In the genomic region with DNA sequence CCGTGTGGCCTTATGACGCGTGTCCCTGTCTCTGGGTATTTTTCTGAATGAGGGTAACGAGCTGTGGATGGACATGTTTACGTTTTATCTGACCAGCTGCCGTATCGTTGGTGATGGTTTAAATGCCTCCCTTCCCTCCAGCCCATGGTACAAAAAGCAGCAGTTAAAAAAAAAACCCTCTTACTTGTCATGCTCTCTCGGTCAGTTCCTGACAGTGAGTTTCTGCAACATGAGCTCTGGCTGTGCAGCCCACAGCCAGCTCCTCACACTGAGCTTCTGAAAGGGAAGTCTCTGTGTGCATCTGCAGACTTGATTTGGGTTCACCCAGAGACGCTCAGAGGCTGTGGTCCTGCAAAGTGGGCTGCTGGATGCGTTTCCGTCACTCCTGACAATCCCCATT, we compare ENCODE assay signal across 21 mouse cellular contexts. TPM values are rescaled to one million over a fixed set of nuclear protein-coding genes. Genes with fewer than 3 reads are reported as not detected.
DNase-seq lines count a peak whose midpoint lies in the region; ATAC-seq and TF ChIP-seq lines count a peak whose summit lies in the region.
"Had no signal": no experiment of that assay in that cellular context is flagged by ENCODE, and none has a peak within 500 bp of the region (broad histone marks: within the 10 kb centered on the region; RNA-seq: fewer than 3 reads in every experiment).

No protein-coding gene starts in this region.

- no peak overlapping the region for H3K4me3 ChIP-seq in kidney, embryonic 15.5 days (replicated peaks)
- no peak overlapping the region for H3K4me3 ChIP-seq in lung, embryonic 14.5 days (ENCODE audit: low read depth, low read length)
- H3K4me3 ChIP-seq in midbrain, embryonic 11.5 days (ENCODE audit: low read depth, low read length) = no peak overlapping the region
- H3K4me3 ChIP-seq in midbrain, embryonic 15.5 days = no peak overlapping the region
- H3K4me3 ChIP-seq: embryonic facial prominence, embryonic 13.5 days; erythroblast, embryonic 14.5 days; forebrain, embryonic 12.5 days; forebrain, embryonic 15.5 days; hindbrain, embryonic 12.5 days; hindbrain, embryonic 15.5 days had no signal

- H3K27ac ChIP-seq in kidney, embryonic 15.5 days = no peak overlapping the region
- no peak overlapping the region for H3K27ac ChIP-seq in lung, embryonic 14.5 days (ENCODE audit: low read depth)
- H3K27ac ChIP-seq in midbrain, embryonic 11.5 days (ENCODE audit: low read depth, low read length) = no peak overlapping the region
- no peak overlapping the region for H3K27ac ChIP-seq in midbrain, embryonic 15.5 days
- H3K27ac ChIP-seq: embryonic facial prominence, embryonic 13.5 days; forebrain, embryonic 12.5 days; forebrain, embryonic 15.5 days; hindbrain, embryonic 12.5 days; hindbrain, embryonic 15.5 days had no signal

- no peak overlapping the region for H3K9ac ChIP-seq in kidney, embryonic 15.5 days
- H3K9ac ChIP-seq in lung, embryonic 14.5 days = no peak overlapping the region
- H3K9ac ChIP-seq in midbrain, embryonic 11.5 days (ENCODE audit: low read length) = no peak overlapping the region
- no peak overlapping the region for H3K9ac ChIP-seq in midbrain, embryonic 15.5 days
- H3K9ac ChIP-seq: embryonic facial prominence, embryonic 13.5 days; forebrain, embryonic 12.5 days; forebrain, embryonic 15.5 days; hindbrain, embryonic 12.5 days; hindbrain, embryonic 15.5 days had no signal

- H3K4me2 ChIP-seq in kidney, embryonic 15.5 days = no peak overlapping the region
- H3K4me2 ChIP-seq in lung, embryonic 14.5 days = no peak overlapping the region
- no peak overlapping the region for H3K4me2 ChIP-seq in midbrain, embryonic 11.5 days
- H3K4me2 ChIP-seq in midbrain, embryonic 15.5 days = no peak overlapping the region
- H3K4me2 ChIP-seq: embryonic facial prominence, embryonic 13.5 days; forebrain, embryonic 12.5 days; forebrain, embryonic 15.5 days; heart, embryonic 11.5 days; hindbrain, embryonic 12.5 days; hindbrain, embryonic 15.5 days had no signal

- no peaks in the 10 kb centered on the region for H3K9me3 ChIP-seq in kidney, embryonic 15.5 days (replicated peaks)
- H3K9me3 ChIP-seq in lung, embryonic 14.5 days (ENCODE audit: low read depth, low read length) = no peaks in the 10 kb centered on the region
- no peaks in the 10 kb centered on the region for H3K9me3 ChIP-seq in midbrain, embryonic 11.5 days (ENCODE audit: control insufficient read depth, low read length)
- H3K9me3 ChIP-seq in midbrain, embryonic 15.5 days = no peaks in the 10 kb centered on the region
- H3K9me3 ChIP-seq: embryonic facial prominence, embryonic 13.5 days; forebrain, embryonic 12.5 days; forebrain, embryonic 15.5 days; hindbrain, embryonic 12.5 days; hindbrain, embryonic 15.5 days had no signal

- peaks cover 38% of the 10 kb centered on the region for H3K36me3 ChIP-seq in kidney, embryonic 15.5 days
- H3K36me3 ChIP-seq in lung, embryonic 14.5 days (ENCODE audit: insufficient read depth) = 0 out of 2 replicates have a peak, but pooled peaks cover 15% of the 10 kb centered on the region
- H3K36me3 ChIP-seq in midbrain, embryonic 11.5 days (ENCODE audit: control insufficient read depth, insufficient read depth, low read length) = no peaks in the 10 kb centered on the region
- H3K36me3 ChIP-seq in midbrain, embryonic 15.5 days (replicated peaks) = no peaks in the 10 kb centered on the region
- H3K36me3 ChIP-seq: forebrain, embryonic 15.5 days; hindbrain, embryonic 12.5 days; hindbrain, embryonic 15.5 days had no signal

- no peaks in the 10 kb centered on the region for H3K27me3 ChIP-seq in kidney, embryonic 15.5 days
- H3K27me3 ChIP-seq in lung, embryonic 14.5 days (ENCODE audit: insufficient read depth, low read length) = no peaks in the 10 kb centered on the region
- no peaks in the 10 kb centered on the region for H3K27me3 ChIP-seq in midbrain, embryonic 11.5 days (ENCODE audit: control insufficient read depth, insufficient read depth, low read length)
- H3K27me3 ChIP-seq in midbrain, embryonic 15.5 days (replicated peaks) = no peaks in the 10 kb centered on the region
- H3K27me3 ChIP-seq: embryonic facial prominence, embryonic 13.5 days; forebrain, embryonic 12.5 days; forebrain, embryonic 15.5 days; hindbrain, embryonic 12.5 days; hindbrain, embryonic 15.5 days had no signal

- ATAC-seq in kidney, embryonic 15.5 days (replicated peaks; ENCODE audit: low FRiP score) = peak; percentile 79
- ATAC-seq in lung, embryonic 14.5 days (ENCODE audit: insufficient read depth) = peak; percentile 69
- ATAC-seq in midbrain, embryonic 11.5 days (ENCODE audit: low FRiP score) = no peak
- ATAC-seq in midbrain, embryonic 15.5 days (replicated peaks) = no peak
- ATAC-seq: CD4-positive, CD25-positive, alpha-beta regulatory T cell, adult 4 months; forebrain, embryonic 15.5 days had no signal

- no peak for TF ChIP-seq CTCF in lung, embryonic 14.5 days (IDR thresholded peaks at IDR 0.05; ENCODE audit: low read depth)

- DNase-seq in kidney, postnatal 10 days = no peak
- peak; percentile 71 for DNase-seq in lung, embryonic 14.5 days
- DNase-seq in lung, postnatal 14 days = no peak
- DNase-seq in midbrain, embryonic 11.5 days (ENCODE audit: low spot score, missing footprints) = peak; percentile 82
- DNase-seq: adrenal gland, adult 2 months; adrenal gland, postnatal 14 days; cerebellum, adult 11 months; cerebellum, adult 2 months; cerebellum, adult 9-11 months; cerebellum, postnatal 25 days; gastrocnemius, postnatal 25 days had no signal

- 0 out of 2 replicates have a peak, but pooled peaks cover 10% of the 10 kb centered on the region for H3K4me1 ChIP-seq in kidney, embryonic 15.5 days
- no peaks in the 10 kb centered on the region for H3K4me1 ChIP-seq in lung, embryonic 14.5 days (ENCODE audit: insufficient read depth)
- no peaks in the 10 kb centered on the region for H3K4me1 ChIP-seq in midbrain, embryonic 11.5 days (ENCODE audit: control insufficient read depth, insufficient read depth, low read length)
- no peaks in the 10 kb centered on the region for H3K4me1 ChIP-seq in midbrain, embryonic 15.5 days
- H3K4me1 ChIP-seq: embryonic facial prominence, embryonic 13.5 days; forebrain, embryonic 15.5 days; hindbrain, embryonic 15.5 days had no signal

- WGBS in kidney, embryonic 15.5 days = 39% methylated on average over 11 of the region's 11 CpGs
- WGBS in lung, embryonic 14.5 days = 39% methylated on average over 11 of the region's 11 CpGs
- WGBS in midbrain, embryonic 11.5 days = 78% methylated on average over 11 of the region's 11 CpGs
- WGBS in midbrain, embryonic 15.5 days = 71% methylated on average over 11 of the region's 11 CpGs

RNA-seq across cellular contexts. Expression of a gene that starts 44.1 kb away (rescaled TPM):
- polyA plus RNA-seq in kidney, embryonic 15.5 days (2015; fragmentation: Nextera tagmentation; extraction: Ambion mirVana) = 44.4 and 45.2 TPM in 2 replicates
- polyA plus RNA-seq in lung, embryonic 14.5 days (2014; fragmentation: Nextera tagmentation; extraction: Ambion mirVana) = 45.1 and 54.4 TPM in 2 replicates
- 31.4 and 33.9 TPM in 2 replicates for polyA plus RNA-seq in midbrain, embryonic 11.5 days (2014; fragmentation: Nextera tagmentation; extraction: Ambion mirVana)
- polyA plus RNA-seq in midbrain, embryonic 15.5 days (2015; fragmentation: Nextera tagmentation; extraction: Ambion mirVana) = 21.2 and 23.9 TPM in 2 replicates

Comparison
In these comparisons a context has a peak if more than half of its experiments do, and no peak if none do; other contexts are left out.
1. DNase-seq: peak in lung, embryonic 14.5 days (single experiment) and midbrain, embryonic 11.5 days (single experiment); none in kidney, postnatal 10 days (single experiment) and lung, postnatal 14 days (single experiment).
2. ATAC-seq: peak in kidney, embryonic 15.5 days (single experiment) and lung, embryonic 14.5 days (single experiment); none in midbrain, embryonic 11.5 days (single experiment) and midbrain, embryonic 15.5 days (single experiment).